Mouse (Mus musculus): ENCODE measurements around the gene Rnase1.

DNA sequence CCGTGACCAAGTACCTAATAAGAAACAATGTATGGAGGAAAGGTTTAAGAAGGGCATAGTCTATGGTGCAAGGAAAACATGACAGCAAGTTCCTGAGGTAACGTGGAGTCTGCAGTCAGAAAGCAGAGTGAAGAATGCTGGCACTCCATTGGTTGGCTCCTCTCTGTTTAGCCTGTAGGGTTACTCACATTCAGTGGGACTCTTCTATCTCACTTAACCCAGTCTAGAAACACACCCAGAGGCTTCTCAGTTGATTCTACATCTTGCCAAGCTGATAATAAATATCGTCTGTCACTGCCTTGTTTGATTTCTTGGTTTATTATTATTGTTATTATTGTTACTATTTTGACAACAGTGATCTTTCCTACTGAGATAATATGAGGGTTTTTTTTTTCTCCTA is 4.0 kb downstream of the Rnase1 start:
- no peak for TF ChIP-seq CTCF (IDR thresholded peaks at IDR 0.05; ENCODE audit: low read depth)
- no peak for TF ChIP-seq EP300 (IDR thresholded peaks at IDR 0.05; ENCODE audit: low read depth)

Data from heart, postnatal 0 days (tissue).